Mouse (Mus musculus): Measurements from ENCODE around the gene Pak6. TPM values are rescaled to one million over a fixed set of nuclear protein-coding genes. Genes with fewer than 3 reads are reported as not detected.
A peak's percentile ranks its signal among the peaks of the same experiment; 100 is the strongest.

The Pak6 gene
- polyA plus RNA-seq, 1 experiment, result 2.3 TPM

- Histone ChIP-seq H3K9me3 (replicated peaks; ENCODE audit: control insufficient read depth, insufficient read depth, low read length, poor library complexity, severe bottlenecking) (no peaks in the 10 kb centered on the region), H3K4me1 (ENCODE audit: control insufficient read depth, insufficient read depth, low read length) (no peaks in the 10 kb centered on the region), H3K27me3 (ENCODE audit: control insufficient read depth, insufficient read depth, low read length, poor library complexity, severe bottlenecking) (peaks cover 27% of the 10 kb centered on the region), H3K27ac (ENCODE audit: insufficient read depth, low read length) (no peak within 1 kb of the TSS), H3K4me3 (ENCODE audit: low read depth, low read length) (peak within 1 kb of the TSS; percentile 64), H3K9ac (ENCODE audit: low read depth, poor library complexity, severe bottlenecking) (peak within 1 kb of the TSS; percentile 90), H3K36me3 (ENCODE audit: control insufficient read depth, insufficient read depth, low read length, poor library complexity, severe bottlenecking) (no peaks in the 10 kb centered on the region)
- TF ChIP-seq POLR2A (IDR thresholded peaks at IDR 0.05; ENCODE audit: insufficient read depth, low read length) (no peak), CTCF (IDR thresholded peaks at IDR 0.05; ENCODE audit: low read depth, low read length) (no peak), EP300 (IDR thresholded peaks at IDR 0.05; ENCODE audit: insufficient read depth, low read depth, low read length) (no peak)
Observed at GRCm38 (mm10) chr2:118745232-118745884, 82.3 kb downstream of the Pak6 start, which contains the start of gene Inafm2. Inafm2 (plus strand) TSS chr2:118745758.

- H3K4me3 ChIP-seq (ENCODE audit: low read depth, low read length), result peak overlapping the region; percentile 64
- no peaks in the 10 kb centered on the region for H3K4me1 ChIP-seq (ENCODE audit: control insufficient read depth, insufficient read depth, low read length)
- peak overlapping the region; percentile 90 for H3K9ac ChIP-seq (ENCODE audit: low read depth, poor library complexity, severe bottlenecking)
- TF ChIP-seq CTCF (IDR thresholded peaks at IDR 0.05; ENCODE audit: low read depth, low read length), result no peak
- TF ChIP-seq EP300 (IDR thresholded peaks at IDR 0.05; ENCODE audit: insufficient read depth, low read depth, low read length), result no peak
- TF ChIP-seq POLR2A (IDR thresholded peaks at IDR 0.05; ENCODE audit: insufficient read depth, low read length), result no peak
- H3K9me3 ChIP-seq (replicated peaks; ENCODE audit: control insufficient read depth, insufficient read depth, low read length, poor library complexity, severe bottlenecking), result no peaks in the 10 kb centered on the region
- H3K27ac ChIP-seq (ENCODE audit: insufficient read depth, low read length), result no peak overlapping the region
- H3K27me3 ChIP-seq (ENCODE audit: control insufficient read depth, insufficient read depth, low read length, poor library complexity, severe bottlenecking), result peaks cover 27% of the 10 kb centered on the region
- H3K36me3 ChIP-seq (ENCODE audit: control insufficient read depth, insufficient read depth, low read length, poor library complexity, severe bottlenecking), result no peaks in the 10 kb centered on the region
Observed at GRCm38 (mm10) chr2:118745915-118746901, 83.1 kb downstream of the Pak6 start.

- H3K4me3 ChIP-seq (ENCODE audit: low read depth, low read length), result no peak overlapping the region
- no peak overlapping the region for H3K27ac ChIP-seq (ENCODE audit: insufficient read depth, low read length)
- H3K9me3 ChIP-seq (replicated peaks; ENCODE audit: control insufficient read depth, insufficient read depth, low read length, poor library complexity, severe bottlenecking), result no peaks in the 10 kb centered on the region
- H3K4me1 ChIP-seq (ENCODE audit: control insufficient read depth, insufficient read depth, low read length), result no peaks in the 10 kb centered on the region
- no peaks in the 10 kb centered on the region for H3K36me3 ChIP-seq (ENCODE audit: control insufficient read depth, insufficient read depth, low read length, poor library complexity, severe bottlenecking)
- no peak overlapping the region for H3K9ac ChIP-seq (ENCODE audit: low read depth, poor library complexity, severe bottlenecking)
- no peak for TF ChIP-seq POLR2A (IDR thresholded peaks at IDR 0.05; ENCODE audit: insufficient read depth, low read length)
- no peak for TF ChIP-seq EP300 (IDR thresholded peaks at IDR 0.05; ENCODE audit: insufficient read depth, low read depth, low read length)
- no peak for TF ChIP-seq CTCF (IDR thresholded peaks at IDR 0.05; ENCODE audit: low read depth, low read length)
- H3K27me3 ChIP-seq (ENCODE audit: control insufficient read depth, insufficient read depth, low read length, poor library complexity, severe bottlenecking), result peaks cover 27% of the 10 kb centered on the region
Observed at GRCm38 (mm10) chr2:118747301-118747960, 84.3 kb downstream of the Pak6 start.

Other genes with a start within 250 kb of the Pak6 start
- 126 and 142 TPM in 2 replicates for gene Srp14, start 183.6 kb upstream of the Pak6 start, polyA plus RNA-seq (2011; ENCODE audit: insufficient read depth, insufficient read length, low read depth, missing spikeins)
- 21.7 and 22.1 TPM in 2 replicates for gene Bmf, start 113.6 kb upstream of the Pak6 start, polyA plus RNA-seq (2011; ENCODE audit: insufficient read depth, insufficient read length, low read depth, missing spikeins)
- 189 TPM in 2 replicates for gene Bub1b, start 65.1 kb upstream of the Pak6 start, polyA plus RNA-seq (2011; ENCODE audit: insufficient read depth, insufficient read length, low read depth, missing spikeins)
- not detected in 2 replicates for gene Ankrd63, start 40.7 kb downstream of the Pak6 start, polyA plus RNA-seq (2011; ENCODE audit: insufficient read depth, insufficient read length, low read depth, missing spikeins)
- gene Plcb2, start 65.1 kb downstream of the Pak6 start, polyA plus RNA-seq (2011; ENCODE audit: insufficient read depth, insufficient read length, low read depth, missing spikeins), result not detected in 2 replicates
- gene Inafm2, start 82.5 kb downstream of the Pak6 start, polyA plus RNA-seq (2011; ENCODE audit: insufficient read depth, insufficient read length, low read depth, missing spikeins), result 3.6 and 3.8 TPM in 2 replicates
- gene Ccdc9b, start 99.4 kb downstream of the Pak6 start, polyA plus RNA-seq (2011; ENCODE audit: insufficient read depth, insufficient read length, low read depth, missing spikeins), result 0.38 and 0.51 TPM in 2 replicates
- gene Phgr1, start 109.5 kb downstream of the Pak6 start, polyA plus RNA-seq (2011; ENCODE audit: insufficient read depth, insufficient read length, low read depth, missing spikeins), result not detected in 2 replicates
- gene Disp2, start 116.4 kb downstream of the Pak6 start, polyA plus RNA-seq (2011; ENCODE audit: insufficient read depth, insufficient read length, low read depth, missing spikeins), result not detected in 2 replicates
- gene Knstrn, start 150.7 kb downstream of the Pak6 start, polyA plus RNA-seq (2011; ENCODE audit: insufficient read depth, insufficient read length, low read depth, missing spikeins), result 119 and 127 TPM in 2 replicates
- gene Ivd, start 198.7 kb downstream of the Pak6 start, polyA plus RNA-seq (2011; ENCODE audit: insufficient read depth, insufficient read length, low read depth, missing spikeins), result 28.7 and 30.3 TPM in 2 replicates
- gene Bahd1, start 237.1 kb downstream of the Pak6 start, polyA plus RNA-seq (2011; ENCODE audit: insufficient read depth, insufficient read length, low read depth, missing spikeins), result 12.2 and 14.1 TPM in 2 replicates

Measured in ES-Bruce4 (cell line).